Mouse (Mus musculus) ovary, postnatal 36 days (tissue): ENCODE results near the gene Rpgrip1.

Experiments
- DNase-seq: peaks from one replicate; pipeline ENCODE4 v3.0.0; 2022; ENCODE audit warnings: low spot score, mixed read lengths

Rpgrip1 gene

GRCm38 (mm10) chr14:52118823-52119608 is 8.5 kb downstream of the Rpgrip1 start:
- peak; percentile 49 for DNase-seq

DNA sequence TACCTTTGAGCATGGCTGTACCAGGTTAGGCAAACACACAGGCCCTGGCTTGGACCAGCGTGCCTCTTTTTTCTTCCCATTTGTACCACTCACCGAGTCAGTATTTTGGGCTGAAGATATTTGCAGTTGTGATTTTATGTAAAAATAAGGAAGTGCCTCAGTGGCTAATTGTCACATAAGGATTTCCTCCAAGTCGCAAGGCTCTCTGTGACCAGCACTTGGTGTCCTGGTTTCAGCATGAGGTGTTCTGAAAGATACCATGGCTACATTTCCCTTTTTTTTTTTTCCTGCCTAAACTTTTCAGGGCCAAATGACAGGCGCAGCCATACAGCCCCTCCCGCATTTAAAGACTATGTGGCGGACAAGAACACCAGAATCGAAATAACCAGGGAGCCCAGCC is 9.7 kb downstream of the Rpgrip1 start:
- DNase-seq = no peak

- peak; percentile 51 for DNase-seq
Measured at GRCm38 (mm10) chr14:52123918-52124317, 13.4 kb downstream of the Rpgrip1 start.

DNA sequence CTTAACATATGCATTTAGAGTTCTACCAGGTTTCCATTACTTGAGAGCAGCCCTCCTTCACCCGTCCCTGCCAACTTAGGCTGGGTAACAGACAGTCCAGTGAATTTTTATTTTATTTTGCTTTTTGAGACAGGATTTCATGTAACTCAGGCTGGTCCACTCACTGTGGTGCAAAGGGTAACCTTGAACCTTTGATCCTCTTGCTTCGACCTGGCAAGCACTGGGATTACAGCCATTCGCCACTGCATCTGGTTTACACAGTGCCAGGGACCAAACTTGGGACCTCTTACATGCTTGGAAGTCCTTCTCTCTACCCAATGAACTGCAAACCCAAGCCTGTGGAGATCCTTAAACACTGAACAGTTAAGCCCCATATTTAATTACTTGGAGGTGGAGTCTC is 14.1 kb downstream of the Rpgrip1 start:
- DNase-seq = no peak

GRCm38 (mm10) chr14:52133584-52133983 is 23.1 kb downstream of the Rpgrip1 start:
- no peak for DNase-seq

DNA sequence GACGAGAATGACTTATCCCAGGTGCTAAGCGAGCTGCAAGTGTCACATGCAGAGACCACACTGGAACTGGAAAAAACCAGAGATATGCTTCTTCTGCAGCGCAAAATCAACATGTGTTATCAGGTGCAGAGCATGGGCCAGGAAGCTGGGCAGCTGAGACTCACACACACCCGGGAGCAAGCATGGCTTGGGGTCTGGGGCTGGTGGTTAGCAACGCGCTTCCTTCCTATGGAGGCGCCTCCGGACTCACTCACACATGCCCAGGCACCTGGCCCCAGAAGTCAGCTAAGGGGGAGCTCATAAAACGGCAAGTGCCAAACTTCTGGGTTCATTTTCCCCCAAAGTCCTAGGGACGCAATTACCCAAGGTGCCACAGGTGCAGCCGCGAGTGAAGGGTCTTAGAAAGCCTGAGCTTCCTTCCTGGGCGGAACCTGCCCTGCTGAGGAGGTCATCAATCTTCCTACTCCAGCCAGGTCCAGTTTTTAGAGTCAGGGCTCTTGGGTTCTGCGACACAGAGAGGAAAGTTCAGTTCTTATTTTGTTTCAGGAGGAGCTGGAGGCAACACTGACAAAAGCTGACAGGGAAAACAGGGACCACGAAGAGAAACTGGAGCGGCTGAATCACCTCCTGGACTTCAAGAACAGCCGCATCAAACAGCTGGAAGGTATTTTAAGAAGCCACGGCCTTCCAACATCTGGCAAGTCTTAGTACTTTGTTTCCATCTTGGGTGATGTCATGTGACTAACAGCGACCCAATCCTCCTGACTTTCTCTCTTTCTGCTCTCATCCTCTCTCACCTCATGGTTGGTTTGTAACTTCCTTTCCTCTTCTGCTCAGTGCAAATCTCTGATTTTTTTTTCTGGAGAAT is 30.3 kb downstream of the Rpgrip1 start:
- DNase-seq = no peak

DNA sequence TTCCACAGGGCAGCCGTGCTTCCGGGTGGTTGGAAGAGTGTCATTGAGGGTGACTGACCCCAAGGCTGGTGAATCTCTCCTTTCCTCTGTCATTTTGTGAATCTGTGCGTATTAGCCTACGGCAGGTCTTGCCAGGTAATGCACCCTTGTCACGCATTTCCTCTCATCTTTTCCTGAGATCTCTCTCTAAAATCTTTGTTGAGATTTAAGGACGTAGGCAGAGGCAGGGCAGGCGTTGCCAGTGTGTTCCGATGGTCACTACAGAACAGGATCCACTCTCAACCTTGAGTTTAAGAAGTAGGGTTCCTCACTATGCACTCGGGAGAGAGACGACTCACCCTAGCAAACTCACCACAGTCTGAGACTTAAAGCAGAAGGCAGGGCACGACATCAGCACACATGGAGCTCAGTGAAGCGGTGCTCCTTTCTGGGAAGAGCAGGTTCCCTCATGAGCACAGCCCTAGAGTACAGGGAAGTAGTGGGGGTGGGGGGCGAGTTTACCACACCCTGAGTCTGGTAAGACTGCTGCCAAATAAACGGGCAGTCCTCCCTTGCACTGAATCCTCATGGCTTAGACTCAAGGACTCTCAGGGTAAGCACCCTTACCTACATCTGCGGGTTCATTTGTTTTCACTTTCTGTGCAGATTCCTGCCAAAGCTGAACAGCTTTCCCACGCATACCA is 31.1 kb downstream of the Rpgrip1 start:
- DNase-seq = no peak

DNA sequence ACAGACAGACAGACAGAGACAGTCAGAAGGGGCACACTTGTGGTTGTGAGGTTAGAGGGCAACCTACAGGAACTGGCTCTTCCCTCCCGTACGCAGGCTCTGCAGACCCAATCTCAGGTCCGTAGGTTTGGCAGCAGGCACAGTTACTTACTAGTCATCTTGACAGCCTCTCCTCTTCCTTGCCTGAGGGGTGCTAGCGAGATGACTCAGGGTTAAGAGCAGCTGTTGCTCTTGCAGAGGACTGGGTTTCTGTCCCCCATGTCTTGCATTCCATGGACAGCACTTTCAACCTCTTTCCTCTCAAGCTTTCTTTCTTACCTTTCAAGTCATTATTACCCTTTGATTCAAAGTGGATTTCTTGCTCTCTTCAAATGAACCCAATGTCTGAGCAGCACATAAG is 33.7 kb downstream of the Rpgrip1 start:
- no peak for DNase-seq

DNA sequence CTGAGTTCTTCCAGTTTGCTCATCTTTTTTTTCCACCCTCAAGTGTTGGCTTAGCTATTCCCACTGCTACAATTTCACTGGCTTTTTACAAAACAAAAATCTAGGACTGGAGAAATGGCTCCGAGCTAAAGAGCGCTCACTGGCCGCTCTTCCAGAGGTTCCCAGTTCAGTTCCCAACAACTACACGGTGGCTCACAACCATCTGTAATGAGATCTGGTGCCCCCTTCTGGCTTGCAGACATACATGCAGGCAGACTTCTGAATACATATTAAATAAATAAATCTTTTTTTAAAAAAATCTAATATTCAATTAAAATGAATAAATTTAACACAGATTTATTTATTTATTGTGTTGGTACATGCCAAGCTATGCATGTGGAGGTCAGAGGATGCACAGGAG is 36.0 kb downstream of the Rpgrip1 start:
- no peak for DNase-seq

GRCm38 (mm10) chr14:52149888-52150287 is 39.4 kb downstream of the Rpgrip1 start:
- DNase-seq = no peak

GRCm38 (mm10) chr14:52152179-52152578 is 41.7 kb downstream of the Rpgrip1 start:
- no peak for DNase-seq

DNA sequence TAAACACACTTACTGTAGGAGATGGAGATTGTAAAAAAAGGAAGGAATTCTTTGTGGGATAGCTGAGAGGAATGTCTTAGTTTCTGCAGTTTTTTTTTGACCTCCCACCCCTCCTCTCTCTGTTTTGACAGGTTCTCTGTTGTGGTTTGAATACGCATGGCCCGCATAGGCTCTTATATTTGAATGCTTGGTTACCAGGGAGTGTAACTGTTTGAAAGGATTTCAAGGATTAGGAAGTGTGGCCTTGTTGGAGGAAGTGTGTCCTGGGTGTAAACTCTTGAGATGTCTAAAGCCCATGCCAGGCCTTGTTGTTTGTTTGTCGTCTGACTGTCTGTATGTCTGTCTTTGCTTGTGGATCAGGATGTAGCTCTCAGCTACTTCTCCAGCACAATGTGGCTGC is 42.1 kb downstream of the Rpgrip1 start:
- DNase-seq = no peak

- no peak for DNase-seq
Measured at GRCm38 (mm10) chr14:52155008-52155407, 44.5 kb downstream of the Rpgrip1 start.

DNA sequence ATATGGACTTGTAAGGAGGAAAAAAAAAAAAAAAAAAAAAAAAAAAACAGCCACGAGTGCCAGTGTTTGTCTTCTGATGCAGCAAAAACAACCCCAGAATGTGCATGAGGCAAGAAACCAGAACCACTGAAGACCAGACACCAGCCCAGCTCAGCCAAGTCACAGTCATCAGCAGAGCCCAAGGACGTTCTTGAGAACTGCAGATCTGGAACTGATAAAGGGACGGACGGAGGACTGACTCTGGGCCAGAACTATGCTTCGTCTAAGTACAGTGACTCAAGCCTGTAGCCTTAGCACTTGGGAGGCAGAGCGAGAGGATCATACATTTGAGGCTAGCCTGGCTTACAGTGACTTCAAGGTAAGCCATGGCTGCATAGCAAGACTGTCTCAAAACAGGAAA is 50.4 kb downstream of the Rpgrip1 start:
- no peak for DNase-seq

GRCm38 (mm10) chr14:52166571-52166970 is 56.1 kb downstream of the Rpgrip1 start:
- no peak for DNase-seq

DNA sequence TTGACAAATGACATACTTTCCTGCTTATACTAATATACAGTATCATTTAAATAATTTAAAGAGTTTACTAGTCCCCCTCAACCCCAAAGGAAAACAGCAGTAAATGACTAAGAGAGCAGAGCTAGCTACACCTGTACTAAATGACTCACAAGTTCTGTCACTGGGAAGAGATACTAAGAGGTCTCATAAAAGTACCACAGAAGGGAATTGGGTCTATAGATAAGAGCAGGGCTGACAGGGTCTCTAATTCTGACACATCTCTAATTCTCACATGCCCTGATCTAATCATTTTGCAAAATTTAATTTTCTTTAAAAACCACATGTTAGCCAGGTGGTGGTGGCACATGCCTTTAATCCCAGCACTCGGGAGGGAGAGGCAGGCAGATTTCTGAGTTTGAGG is 78.3 kb downstream of the Rpgrip1 start:
- DNase-seq = no peak

DNA sequence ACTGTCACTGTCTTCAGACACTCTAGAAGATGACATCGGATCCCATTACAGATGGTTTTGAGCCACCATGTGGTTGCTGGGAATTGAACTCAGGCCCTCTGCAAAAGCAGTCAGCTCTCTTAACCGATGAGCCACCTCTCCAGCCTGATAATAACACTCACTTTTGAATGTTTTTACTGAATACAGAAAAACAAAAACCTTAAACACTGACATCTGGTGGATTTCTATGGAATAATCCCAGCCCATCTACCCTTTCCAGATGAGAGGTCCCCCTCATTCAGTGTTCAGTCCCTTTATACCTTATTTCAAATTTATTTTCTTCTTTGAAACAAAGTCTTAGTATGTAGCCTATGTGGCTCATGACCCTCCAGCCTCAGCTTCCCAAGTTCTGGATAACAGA is 79.0 kb downstream of the Rpgrip1 start:
- no peak for DNase-seq

DNA sequence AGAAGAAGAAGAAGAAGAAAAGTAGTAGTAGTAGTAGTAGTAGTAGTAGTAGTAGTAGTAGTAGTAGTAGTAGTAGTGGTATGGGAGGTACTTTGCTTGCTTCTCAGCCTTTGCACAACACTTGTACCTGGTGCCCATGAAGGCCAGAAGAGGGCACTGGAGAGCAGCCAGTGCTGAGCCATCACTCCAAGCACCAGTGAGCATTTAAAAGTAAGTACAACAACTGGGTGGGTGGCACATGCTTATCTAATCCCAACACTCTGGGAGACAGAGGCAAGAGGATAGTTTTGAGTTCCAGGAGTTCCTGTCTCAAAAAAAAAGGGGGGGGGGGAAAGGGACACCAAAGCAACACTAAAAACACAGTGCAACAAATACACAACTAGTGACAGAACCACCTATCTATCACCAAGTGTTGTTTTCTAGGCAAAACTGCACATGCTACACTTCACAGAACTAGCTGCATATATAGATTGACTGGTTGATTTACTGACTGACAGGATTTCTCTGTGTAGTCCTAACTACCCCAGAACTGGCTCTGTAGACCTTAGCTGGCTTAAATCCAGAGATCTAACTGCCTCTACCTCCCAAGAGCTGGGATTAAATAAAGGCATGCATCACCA is 80.3 kb downstream of the Rpgrip1 start:
- peak; percentile 19 for DNase-seq

DNA sequence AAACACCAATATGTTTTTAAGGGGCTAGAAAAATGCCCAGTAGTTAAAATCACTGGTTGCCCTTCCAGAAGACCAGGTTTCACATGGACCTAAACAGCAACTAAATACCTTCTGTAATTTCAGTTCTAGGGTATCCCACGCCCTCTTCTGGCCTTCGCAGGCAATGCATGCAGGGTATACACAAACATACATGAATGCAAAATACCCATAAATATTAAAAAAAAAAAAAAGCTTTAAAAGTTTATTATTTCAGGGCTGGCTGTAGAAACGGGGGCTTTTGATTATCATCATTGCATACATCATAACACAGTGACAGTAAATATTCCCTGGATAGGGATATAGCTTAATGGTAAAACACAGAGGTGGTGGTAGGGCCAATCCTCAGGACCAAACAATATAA is 85.2 kb downstream of the Rpgrip1 start:
- DNase-seq = peak; percentile 20

DNA sequence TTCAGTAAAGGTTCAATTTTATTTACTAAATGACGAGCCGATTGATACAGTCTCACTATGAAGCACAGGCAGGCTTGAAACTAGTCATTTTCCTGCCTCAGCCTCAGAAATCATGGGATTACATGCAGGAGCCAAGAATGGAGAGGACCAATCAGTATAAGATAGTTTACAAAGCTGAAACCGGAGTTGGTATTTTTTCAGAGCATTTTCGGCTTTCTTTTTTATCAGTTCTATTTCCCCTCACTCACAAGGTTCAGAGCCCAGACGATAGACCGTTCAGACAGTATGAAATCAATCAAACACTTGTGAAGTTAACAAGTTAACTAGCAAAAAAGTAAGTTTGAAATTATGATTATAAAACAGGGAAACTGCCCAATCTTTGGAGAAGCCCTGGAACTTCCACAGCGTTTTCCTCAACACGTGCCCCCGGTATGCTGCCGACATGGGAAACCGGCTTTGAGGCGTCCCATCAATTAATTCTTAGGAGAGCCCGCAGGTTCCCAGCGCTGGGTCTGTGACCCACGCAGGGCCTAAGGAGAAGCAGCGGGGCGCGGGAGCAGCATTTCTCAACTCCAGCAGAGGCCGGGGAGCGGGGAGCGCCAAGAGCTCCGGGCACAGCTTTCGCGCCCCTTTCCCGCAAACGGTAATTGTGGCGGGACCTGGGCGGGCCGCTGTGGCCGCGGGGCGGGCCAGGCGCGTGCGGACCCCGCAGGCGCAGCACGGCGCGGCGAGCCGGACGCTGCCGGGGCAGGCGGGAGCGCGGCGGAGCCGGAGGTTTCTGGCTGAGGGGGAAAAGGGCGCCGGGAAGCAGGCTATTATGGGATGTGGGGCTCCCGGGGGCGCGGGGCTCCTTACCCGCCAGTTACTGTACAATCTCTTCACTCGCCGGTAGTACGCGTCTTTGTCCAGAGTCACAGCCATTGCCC is 86.0 kb downstream of the Rpgrip1 start:
- no peak for DNase-seq
